1 mouse cellular context compared by ENCODE assay signal in the genomic region with DNA sequence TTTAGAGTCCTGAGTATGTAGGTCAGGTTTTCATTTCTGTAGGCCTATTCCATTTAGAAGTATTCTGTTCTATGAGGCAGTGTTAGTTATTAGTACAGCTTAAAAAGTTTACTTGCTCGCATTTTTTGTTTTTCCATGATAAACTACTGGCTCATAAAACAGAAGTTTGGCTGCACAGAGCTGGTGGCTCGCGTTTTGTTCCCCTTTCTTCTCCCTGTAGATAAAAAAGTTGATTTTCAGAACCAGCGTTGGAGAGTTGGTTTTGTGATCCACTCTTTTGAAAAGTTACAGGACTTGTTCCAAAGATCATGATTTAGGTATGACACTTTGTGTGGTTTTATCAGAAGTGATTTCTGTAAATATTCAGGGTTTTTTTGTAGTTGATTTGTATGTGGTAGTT.
TF ChIP-seq lines count a peak whose summit lies in the region.

No protein-coding gene starts in this region.

TF ChIP-seq in MEL, 35 proteins besides CTCF, POLR2A, EP300 and RAD21:
- TF ChIP-seq MXI1 (IDR thresholded peaks at IDR 0.05; ENCODE audit: low read depth, low read length) = peak; percentile 52; the same call in 1 of the 2 replicates
- TF ChIP-seq KAT2A (conservative IDR thresholded peaks at IDR 0.05; ENCODE audit: low read depth, low read length) = no peak
- peak; percentile 57; the same call in 1 of the 2 replicates for TF ChIP-seq GATA1 (IDR thresholded peaks at IDR 0.05; ENCODE audit: low read depth, low read length)
- no peak for TF ChIP-seq TBP (IDR thresholded peaks at IDR 0.05; ENCODE audit: low read depth, low read length)
- TF ChIP-seq ZNF384 (IDR thresholded peaks at IDR 0.05; ENCODE audit: low read depth, low read length) = peak; percentile 71
- peak; percentile 38; the same call in 1 of the 2 replicates for TF ChIP-seq ETS1 (IDR thresholded peaks at IDR 0.05; ENCODE audit: low read depth, low read length)
- TF ChIP-seq SIN3A (IDR thresholded peaks at IDR 0.05; ENCODE audit: low read length) = peak; percentile 74; the same call in 1 of the 2 replicates
- TF ChIP-seq RCOR1 (IDR thresholded peaks at IDR 0.05; ENCODE audit: low read depth, low read length) = peak; percentile 49; the same call in 1 of the 2 replicates
